Mouse (Mus musculus): ENCODE data around the gene Gm853. TPM values are rescaled to one million over a fixed set of nuclear protein-coding genes. Genes with fewer than 3 reads are reported as not detected.

Gene Gm853
- polyA plus RNA-seq, 1 experiment from 2014 or later = not detected

- 96% methylated on average over 2 of the region's 2 CpGs for WGBS
- Histone ChIP-seq H3K4me3 (replicated peaks; ENCODE audit: low read depth, low read length) (no peak overlapping the region), H3K27me3 (ENCODE audit: control insufficient read depth, insufficient read depth, low read length) (no peaks in the 10 kb centered on the region), H3K4me1 (ENCODE audit: control insufficient read depth, insufficient read depth, low read length) (no peaks in the 10 kb centered on the region), H3K4me2 (ENCODE audit: low read length) (no peak overlapping the region), H3K36me3 (ENCODE audit: control insufficient read depth, insufficient read depth, low read length) (no peaks in the 10 kb centered on the region), H3K9me3 (ENCODE audit: control insufficient read depth, low read length) (no peaks in the 10 kb centered on the region), H3K27ac (replicated peaks; ENCODE audit: low read depth, low read length) (no peak overlapping the region), H3K9ac (replicated peaks; ENCODE audit: low read length) (no peak overlapping the region)
- ATAC-seq (ENCODE audit: low FRiP score, low TSS enrichment) = no peak
- no peak for DNase-seq
Observed at GRCm38 (mm10) chr4:130211870-130212269, 10.3 kb downstream of the Gm853 start.

- ATAC-seq (ENCODE audit: low FRiP score, low TSS enrichment) = peak; percentile 37; the same call in 1 of the 2 replicates
- peak overlapping the region; percentile 58 for H3K4me2 ChIP-seq (ENCODE audit: low read length)
- 19% methylated on average over 35 of the region's 35 CpGs for WGBS
Observed at GRCm38 (mm10) chr4:130198694-130199670, 23.2 kb downstream of the Gm853 start.

DNA sequence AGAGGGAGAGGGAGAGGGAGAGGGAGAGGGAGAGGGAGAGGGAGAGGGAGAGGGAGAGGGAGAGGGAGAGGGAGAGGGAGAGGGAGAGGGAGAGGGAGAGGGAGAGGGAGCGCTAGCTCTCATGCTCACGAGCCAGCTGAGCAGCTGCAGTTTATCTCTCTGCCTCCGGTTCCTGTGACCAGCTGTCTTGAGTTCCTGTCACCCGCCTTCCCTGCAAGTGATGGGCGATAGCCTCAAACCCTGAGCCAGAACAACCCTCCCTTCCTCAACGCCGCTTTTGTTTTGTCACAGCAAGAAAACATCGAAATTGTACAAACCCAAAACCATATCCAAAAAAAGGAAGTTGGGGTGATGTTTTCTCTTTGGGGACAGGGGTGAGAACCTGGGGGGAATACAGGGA is 25.7 kb downstream of the Gm853 start:
- Histone ChIP-seq H3K9ac (replicated peaks; ENCODE audit: low read length) (no peak overlapping the region), H3K27me3 (ENCODE audit: control insufficient read depth, insufficient read depth, low read length) (no peaks in the 10 kb centered on the region), H3K4me2 (ENCODE audit: low read length) (no peak overlapping the region), H3K4me3 (replicated peaks; ENCODE audit: low read depth, low read length) (no peak overlapping the region), H3K36me3 (ENCODE audit: control insufficient read depth, insufficient read depth, low read length) (no peaks in the 10 kb centered on the region), H3K4me1 (ENCODE audit: control insufficient read depth, insufficient read depth, low read length) (no peaks in the 10 kb centered on the region), H3K9me3 (ENCODE audit: control insufficient read depth, low read length) (no peaks in the 10 kb centered on the region), H3K27ac (replicated peaks; ENCODE audit: low read depth, low read length) (no peak overlapping the region)
- ATAC-seq (ENCODE audit: low FRiP score, low TSS enrichment) (no peak), DNase-seq (no peak)
- WGBS = 80% methylated on average over 8 of the region's 8 CpGs

More at GRCm38 (mm10) chr4:130198694-130199670, 23.2 kb downstream of the Gm853 start:
- H3K4me1 ChIP-seq (ENCODE audit: control insufficient read depth, insufficient read depth, low read length) = no peaks in the 10 kb centered on the region
- no peak overlapping the region for H3K27ac ChIP-seq (replicated peaks; ENCODE audit: low read depth, low read length)
- H3K36me3 ChIP-seq (ENCODE audit: control insufficient read depth, insufficient read depth, low read length) = no peaks in the 10 kb centered on the region
- peak overlapping the region; percentile 39; the same call in 1 of the 2 replicates for H3K9ac ChIP-seq (replicated peaks; ENCODE audit: low read length)
- DNase-seq = peak; percentile 92
- no peaks in the 10 kb centered on the region for H3K9me3 ChIP-seq (ENCODE audit: control insufficient read depth, low read length)
- H3K27me3 ChIP-seq (ENCODE audit: control insufficient read depth, insufficient read depth, low read length) = no peaks in the 10 kb centered on the region
- H3K4me3 ChIP-seq (replicated peaks; ENCODE audit: low read depth, low read length) = peak overlapping the region; percentile 29

DNA sequence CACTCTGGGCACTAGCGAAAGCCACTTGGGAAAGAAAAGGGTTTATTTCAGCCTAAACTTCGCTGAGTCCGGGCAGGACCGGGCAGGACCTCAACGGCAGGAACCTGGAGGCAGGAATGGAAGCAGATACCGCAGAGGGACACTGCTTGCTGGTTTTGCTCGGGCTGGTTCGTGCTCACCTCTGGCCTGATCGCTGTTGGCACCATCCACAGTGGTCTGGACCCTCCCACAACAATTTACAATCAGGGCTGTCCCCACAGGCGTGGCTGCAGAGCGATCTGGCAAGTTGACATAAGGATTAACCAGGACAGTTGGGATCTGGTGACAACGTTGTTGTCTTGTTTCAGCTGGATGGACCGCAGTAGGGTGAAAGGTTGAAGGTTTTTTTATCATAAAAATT is 26.3 kb downstream of the Gm853 start:
- H3K4me1 ChIP-seq (ENCODE audit: control insufficient read depth, insufficient read depth, low read length) = no peaks in the 10 kb centered on the region
- H3K27me3 ChIP-seq (ENCODE audit: control insufficient read depth, insufficient read depth, low read length) = no peaks in the 10 kb centered on the region
- no peak overlapping the region for H3K27ac ChIP-seq (replicated peaks; ENCODE audit: low read depth, low read length)
- ATAC-seq (ENCODE audit: low FRiP score, low TSS enrichment) (no peak), DNase-seq (no peak)
- H3K9ac ChIP-seq (replicated peaks; ENCODE audit: low read length) = no peak overlapping the region
- no peaks in the 10 kb centered on the region for H3K36me3 ChIP-seq (ENCODE audit: control insufficient read depth, insufficient read depth, low read length)
- no peak overlapping the region for H3K4me2 ChIP-seq (ENCODE audit: low read length)
- 73% methylated on average over 13 of the region's 13 CpGs for WGBS
- no peak overlapping the region for H3K4me3 ChIP-seq (replicated peaks; ENCODE audit: low read depth, low read length)
- no peaks in the 10 kb centered on the region for H3K9me3 ChIP-seq (ENCODE audit: control insufficient read depth, low read length)

GRCm38 (mm10) chr4:130192266-130192665 is 29.9 kb downstream of the Gm853 start:
- H3K27me3 ChIP-seq (ENCODE audit: control insufficient read depth, insufficient read depth, low read length) = no peaks in the 10 kb centered on the region
- no peaks in the 10 kb centered on the region for H3K36me3 ChIP-seq (ENCODE audit: control insufficient read depth, insufficient read depth, low read length)
- DNase-seq (peak; percentile 46), ATAC-seq (ENCODE audit: low FRiP score, low TSS enrichment) (no peak)
- H3K4me1 ChIP-seq (ENCODE audit: control insufficient read depth, insufficient read depth, low read length) = 0 out of 2 replicates have a peak, but pooled peaks cover 3% of the 10 kb centered on the region
- 57% methylated on average over 9 of the region's 9 CpGs for WGBS
- no peak overlapping the region for H3K4me2 ChIP-seq (ENCODE audit: low read length)
- no peaks in the 10 kb centered on the region for H3K9me3 ChIP-seq (ENCODE audit: control insufficient read depth, low read length)
- no peak overlapping the region for H3K9ac ChIP-seq (replicated peaks; ENCODE audit: low read length)
- no peak overlapping the region for H3K4me3 ChIP-seq (replicated peaks; ENCODE audit: low read depth, low read length)
- 0 out of 2 replicates have a peak overlapping the region, but pooled peaks have one; percentile 2 for H3K27ac ChIP-seq (replicated peaks; ENCODE audit: low read depth, low read length)

- no peaks in the 10 kb centered on the region for H3K36me3 ChIP-seq (ENCODE audit: control insufficient read depth, insufficient read depth, low read length)
- no peak overlapping the region for H3K4me3 ChIP-seq (replicated peaks; ENCODE audit: low read depth, low read length)
- DNase-seq (no peak), ATAC-seq (ENCODE audit: low FRiP score, low TSS enrichment) (no peak)
- H3K4me2 ChIP-seq (ENCODE audit: low read length) = no peak overlapping the region
- no peak overlapping the region for H3K27ac ChIP-seq (replicated peaks; ENCODE audit: low read depth, low read length)
- 0 out of 2 replicates have a peak, but pooled peaks cover 3% of the 10 kb centered on the region for H3K4me1 ChIP-seq (ENCODE audit: control insufficient read depth, insufficient read depth, low read length)
- H3K9ac ChIP-seq (replicated peaks; ENCODE audit: low read length) = no peak overlapping the region
- WGBS = 69% methylated on average over 7 of the region's 7 CpGs
- no peaks in the 10 kb centered on the region for H3K9me3 ChIP-seq (ENCODE audit: control insufficient read depth, low read length)
- no peaks in the 10 kb centered on the region for H3K27me3 ChIP-seq (ENCODE audit: control insufficient read depth, insufficient read depth, low read length)
Observed at GRCm38 (mm10) chr4:130189606-130190005, 32.6 kb downstream of the Gm853 start.

- WGBS = 4% methylated on average over 13 of the region's 13 CpGs
- H3K4me2 ChIP-seq (ENCODE audit: low read length) = peak overlapping the region; percentile 36
- DNase-seq (peak; percentile 93), ATAC-seq (ENCODE audit: low FRiP score, low TSS enrichment) (peak; percentile 43; the same call in 1 of the 2 replicates)
- H3K36me3 ChIP-seq (ENCODE audit: control insufficient read depth, insufficient read depth, low read length) = no peaks in the 10 kb centered on the region
- H3K4me1 ChIP-seq (ENCODE audit: control insufficient read depth, insufficient read depth, low read length) = 0 out of 2 replicates have a peak, but pooled peaks cover 3% of the 10 kb centered on the region
- no peaks in the 10 kb centered on the region for H3K27me3 ChIP-seq (ENCODE audit: control insufficient read depth, insufficient read depth, low read length)
- no peak overlapping the region for H3K9ac ChIP-seq (replicated peaks; ENCODE audit: low read length)
- 0 out of 2 replicates have a peak overlapping the region, but pooled peaks have one; percentile 17 for H3K4me3 ChIP-seq (replicated peaks; ENCODE audit: low read depth, low read length)
- H3K9me3 ChIP-seq (ENCODE audit: control insufficient read depth, low read length) = no peaks in the 10 kb centered on the region
- H3K27ac ChIP-seq (replicated peaks; ENCODE audit: low read depth, low read length) = no peak overlapping the region
Observed at GRCm38 (mm10) chr4:130188806-130189297, 33.3 kb downstream of the Gm853 start.

DNA sequence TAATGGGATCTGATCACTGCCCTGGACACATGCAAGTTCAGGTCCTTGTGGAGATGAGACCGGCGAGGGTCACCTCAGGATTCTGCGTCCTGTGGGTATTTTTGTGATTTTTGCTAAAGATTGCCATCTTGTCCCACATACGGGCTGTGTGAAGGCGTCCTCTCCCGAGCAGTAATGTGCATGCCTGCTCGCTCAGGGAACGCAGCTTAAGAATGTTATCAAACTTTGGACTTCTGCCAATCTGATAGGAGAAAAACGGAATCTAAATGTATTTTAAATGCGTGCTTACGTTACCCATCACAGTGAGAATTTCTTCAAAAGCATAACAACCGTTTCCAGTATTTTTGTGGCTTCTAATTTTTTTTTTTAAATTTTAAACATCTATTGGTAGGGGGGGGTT is 35.3 kb downstream of the Gm853 start:
- no peaks in the 10 kb centered on the region for H3K36me3 ChIP-seq (ENCODE audit: control insufficient read depth, insufficient read depth, low read length)
- 77% methylated on average over 12 of the region's 12 CpGs for WGBS
- H3K27ac ChIP-seq (replicated peaks; ENCODE audit: low read depth, low read length) = no peak overlapping the region
- DNase-seq = no peak
- H3K9me3 ChIP-seq (ENCODE audit: control insufficient read depth, low read length) = no peaks in the 10 kb centered on the region
- no peak overlapping the region for H3K4me3 ChIP-seq (replicated peaks; ENCODE audit: low read depth, low read length)
- ATAC-seq (ENCODE audit: low FRiP score, low TSS enrichment) = no peak
- no peak overlapping the region for H3K4me2 ChIP-seq (ENCODE audit: low read length)
- 0 out of 2 replicates have a peak, but pooled peaks cover 3% of the 10 kb centered on the region for H3K4me1 ChIP-seq (ENCODE audit: control insufficient read depth, insufficient read depth, low read length)
- no peak overlapping the region for H3K9ac ChIP-seq (replicated peaks; ENCODE audit: low read length)
- H3K27me3 ChIP-seq (ENCODE audit: control insufficient read depth, insufficient read depth, low read length) = no peaks in the 10 kb centered on the region

All from midbrain, embryonic 14.5 days (tissue).